Mouse (Mus musculus): ENCODE measurements around the gene Fuca2.

- TF ChIP-seq POLR2A (IDR thresholded peaks at IDR 0.05; ENCODE audit: control insufficient read depth, extremely low read depth, insufficient read depth, low read length, poor library complexity), result no peak
- no peak for TF ChIP-seq CTCF (IDR thresholded peaks at IDR 0.05; ENCODE audit: borderline replicate concordance, control insufficient read depth, extremely low read depth, insufficient read depth, low read length, poor library complexity)
Measured at GRCm38 (mm10) chr10:13541721-13542120, 42.4 kb downstream of the Fuca2 start.

Data from thymus, adult 2 months (tissue).